Mouse (Mus musculus) heart, embryonic 16.5 days (tissue): ENCODE data around the gene Nipsnap3a. TPM values are rescaled to one million over a fixed set of nuclear protein-coding genes. Genes with fewer than 3 reads are reported as not detected.
A peak's percentile ranks its signal among the peaks of the same experiment; 100 is the strongest.

Experiments used
- ATAC-seq: fragments of 200-750 bp; cut with Nextera tagmentation; replicated peaks from 2 replicates; pipeline ENCODE4 v1.8.0; 2017; ENCODE audit warnings: moderate number of reproducible peaks; ENCODE audit not compliant: insufficient read depth, low FRiP score; ENCODE audit errors: extremely low read depth
- H3K27ac ChIP-seq: fragments of 300-500 bp; sonication (generic); 2 replicates; pipeline ENCODE4 v1.5.1; 2014; ENCODE audit warnings: mild to moderate bottlenecking, low read length, control low read depth, moderate library complexity
- H3K27me3 ChIP-seq: fragments of 300-500 bp; sonication (generic); 2 replicates; pipeline ENCODE4 v1.6.1; 2014; ENCODE audit warnings: low read length, mixed read lengths; ENCODE audit not compliant: control insufficient read depth, insufficient read depth
- H3K36me3 ChIP-seq: fragments of 300-500 bp; sonication (generic); 2 replicates; pipeline ENCODE4 v1.6.1; 2014; ENCODE audit not compliant: control insufficient read depth, insufficient read depth
- H3K4me1 ChIP-seq: fragments of 300-500 bp; sonication (generic); 2 replicates; pipeline ENCODE4 v1.6.1; 2014; ENCODE audit warnings: low read length, mixed read lengths; ENCODE audit not compliant: control insufficient read depth, insufficient read depth
- H3K4me2 ChIP-seq: fragments of 300-500 bp; sonication (generic); 2 replicates; pipeline ENCODE4 v1.6.1; 2014; ENCODE audit warnings: low read depth, mild to moderate bottlenecking, control low read depth, low read length
- H3K4me3 ChIP-seq: fragments of 300-500 bp; sonication (generic); 2 replicates; pipeline ENCODE4 v1.5.1; 2014; ENCODE audit warnings: mild to moderate bottlenecking, control low read depth, low read length
- H3K9ac ChIP-seq: fragments of 300-500 bp; sonication (generic); 2 replicates; pipeline ENCODE4 v1.6.1; 2014; ENCODE audit warnings: low read length, control low read depth
- H3K9me3 ChIP-seq: fragments of 300-500 bp; sonication (generic); replicated peaks from 2 replicates; pipeline ENCODE4 v1.6.1; 2016; ENCODE audit warnings: low read length; ENCODE audit not compliant: control insufficient read depth
- WGBS: fragments of 180-500 bp; shearing (Covaris S2); extraction: QIAGEN DNeasy Blood & Tissue Kit; methylation state at CpG from one replicate; pipeline ENCODE4 v1.1.7; 2014; 5-methylcytosine and 5-hydroxymethylcytosine counted together
- polyA plus RNA-seq: library from polyadenylated mRNA; unstranded; fragments of >200 nt; fragmentation: Nextera tagmentation; extraction: Ambion mirVana; gene quantifications from 2 replicates; pipeline ENCODE4 v1.2.1, GENCODE M21; 2015

Gene Nipsnap3a
- polyA plus RNA-seq, 1 experiment from 2014 or later = not detected

- Histone ChIP-seq H3K9me3 (no peaks in the 10 kb centered on the region), H3K4me3 (no peak overlapping the region), H3K4me1 (peaks cover 6% of the 10 kb centered on the region; the same call in 1 of the 2 replicates), H3K4me2 (no peak overlapping the region), H3K27me3 (no peaks in the 10 kb centered on the region), H3K27ac (no peak overlapping the region), H3K36me3 (no peaks in the 10 kb centered on the region), H3K9ac (no peak overlapping the region)
- ATAC-seq = no peak
- whole genome bisulfite sequencing = 57% methylated on average over 4 of the region's 4 CpGs
Measured at GRCm38 (mm10) chr4:53009183-53009582, 20.1 kb downstream of the Nipsnap3a start.

GRCm38 (mm10) chr4:53009871-53010270, 20.8 kb downstream of the Nipsnap3a start:
- Histone ChIP-seq H3K4me1 (peaks cover 6% of the 10 kb centered on the region; the same call in 1 of the 2 replicates), H3K9ac (no peak overlapping the region), H3K27me3 (no peaks in the 10 kb centered on the region), H3K4me2 (no peak overlapping the region), H3K27ac (no peak overlapping the region), H3K4me3 (no peak overlapping the region), H3K9me3 (no peaks in the 10 kb centered on the region), H3K36me3 (peaks cover 1% of the 10 kb centered on the region)
- 86% methylated on average over 4 of the region's 4 CpGs for WGBS
- no peak for ATAC-seq

GRCm38 (mm10) chr4:53011732-53012361, 22.8 kb downstream of the Nipsnap3a start, which contains the start of gene Nipsnap3b:
Nipsnap3b (plus strand) TSS chr4:53011880.
- Histone ChIP-seq H3K36me3 (peaks cover 16% of the 10 kb centered on the region), H3K4me2 (peak within 1 kb of the TSS; percentile 79), H3K4me3 (peak within 1 kb of the TSS; percentile 75), H3K9ac (peak within 1 kb of the TSS; percentile 81), H3K27me3 (no peaks in the 10 kb centered on the region), H3K9me3 (peaks cover 2% of the 10 kb centered on the region), H3K4me1 (peaks cover 6% of the 10 kb centered on the region; the same call in 1 of the 2 replicates), H3K27ac (peak within 1 kb of the TSS; percentile 79)
- WGBS = under 1% methylated on average over 63 of the region's 63 CpGs
- ATAC-seq = peak; percentile 97

GRCm38 (mm10) chr4:53014421-53014820, 25.3 kb downstream of the Nipsnap3a start:
- no peak overlapping the region for H3K27ac ChIP-seq
- no peak overlapping the region for H3K4me2 ChIP-seq
- H3K9ac ChIP-seq = no peak overlapping the region
- ATAC-seq = no peak
- peaks cover 32% of the 10 kb centered on the region for H3K36me3 ChIP-seq
- H3K9me3 ChIP-seq = peaks cover 10% of the 10 kb centered on the region
- WGBS = 89% methylated on average over 7 of the region's 7 CpGs
- no peak overlapping the region for H3K4me3 ChIP-seq
- no peaks in the 10 kb centered on the region for H3K27me3 ChIP-seq
- H3K4me1 ChIP-seq = peaks cover 6% of the 10 kb centered on the region; the same call in 1 of the 2 replicates

GRCm38 (mm10) chr4:53015024-53015423, 26.0 kb downstream of the Nipsnap3a start:
- Histone ChIP-seq H3K4me1 (peaks cover 6% of the 10 kb centered on the region; the same call in 1 of the 2 replicates), H3K36me3 (peaks cover 37% of the 10 kb centered on the region), H3K4me2 (no peak overlapping the region), H3K27ac (no peak overlapping the region), H3K9me3 (peaks cover 10% of the 10 kb centered on the region), H3K4me3 (no peak overlapping the region), H3K27me3 (no peaks in the 10 kb centered on the region), H3K9ac (no peak overlapping the region)
- no peak for ATAC-seq
- WGBS = 90% methylated on average over 3 of the region's 3 CpGs

GRCm38 (mm10) chr4:53018392-53018791, 29.3 kb downstream of the Nipsnap3a start:
- Histone ChIP-seq H3K27ac (no peak overlapping the region), H3K4me2 (no peak overlapping the region), H3K9ac (no peak overlapping the region), H3K27me3 (no peaks in the 10 kb centered on the region), H3K36me3 (peaks cover 57% of the 10 kb centered on the region), H3K4me3 (no peak overlapping the region), H3K4me1 (no peaks in the 10 kb centered on the region), H3K9me3 (peaks cover 10% of the 10 kb centered on the region)
- ATAC-seq = no peak
- WGBS = 81% methylated on average over 1 of the region's 1 CpGs

- peaks cover 34% of the 10 kb centered on the region for H3K36me3 ChIP-seq
- no peak for ATAC-seq
- WGBS = 69% methylated on average over 14 of the region's 14 CpGs
Measured at GRCm38 (mm10) chr4:53023189-53023925, 34.3 kb downstream of the Nipsnap3a start.

GRCm38 (mm10) chr4:53024397-53024796, 35.3 kb downstream of the Nipsnap3a start:
- Histone ChIP-seq H3K27me3 (no peaks in the 10 kb centered on the region), H3K36me3 (peaks cover 29% of the 10 kb centered on the region), H3K9me3 (0 out of 2 replicates have a peak, but pooled peaks cover 3% of the 10 kb centered on the region), H3K27ac (no peak overlapping the region), H3K9ac (no peak overlapping the region), H3K4me1 (no peaks in the 10 kb centered on the region), H3K4me2 (no peak overlapping the region), H3K4me3 (no peak overlapping the region)
- no peak for ATAC-seq
- WGBS = 87% methylated on average over 4 of the region's 4 CpGs

More at GRCm38 (mm10) chr4:53023189-53023925, 34.3 kb downstream of the Nipsnap3a start:
- Histone ChIP-seq H3K27ac (no peak overlapping the region), H3K4me3 (no peak overlapping the region), H3K9me3 (0 out of 2 replicates have a peak, but pooled peaks cover 3% of the 10 kb centered on the region), H3K27me3 (no peaks in the 10 kb centered on the region), H3K4me2 (0 out of 2 replicates have a peak overlapping the region, but pooled peaks have one; percentile 10), H3K9ac (no peak overlapping the region), H3K4me1 (no peaks in the 10 kb centered on the region)

- no peak for ATAC-seq
- no peak overlapping the region for H3K9ac ChIP-seq
- peaks cover 9% of the 10 kb centered on the region; the same call in 1 of the 2 replicates for H3K36me3 ChIP-seq
- WGBS = 71% methylated on average over 3 of the region's 3 CpGs
- 0 out of 2 replicates have a peak, but pooled peaks cover 3% of the 10 kb centered on the region for H3K9me3 ChIP-seq
- no peak overlapping the region for H3K4me2 ChIP-seq
- H3K27me3 ChIP-seq = no peaks in the 10 kb centered on the region
- H3K27ac ChIP-seq = no peak overlapping the region
- H3K4me1 ChIP-seq = no peaks in the 10 kb centered on the region
- no peak overlapping the region for H3K4me3 ChIP-seq
Measured at GRCm38 (mm10) chr4:53027811-53028210, 38.7 kb downstream of the Nipsnap3a start.
